Mouse (Mus musculus) brown adipose tissue, adult 24 weeks (tissue): ENCODE measurements around the gene Arl1. TPM values are rescaled to one million over a fixed set of nuclear protein-coding genes. Genes with fewer than 3 reads are reported as not detected.

Experiments
- H3K27ac ChIP-seq: fragments of 200-500 bp; replicated peaks from 2 replicates; pipeline ENCODE4 v1.5.1; 2012; ENCODE audit warnings: low read depth, mild to moderate bottlenecking, low read length
- H3K4me1 ChIP-seq: fragments of 200-500 bp; 2 replicates; pipeline ENCODE4 v1.6.1; 2012; ENCODE audit warnings: low read length, mixed read lengths; ENCODE audit not compliant: control insufficient read depth, insufficient read depth, insufficient read length
- H3K4me3 ChIP-seq: fragments of 200-500 bp; 2 replicates; pipeline ENCODE4 v1.5.1; 2012; ENCODE audit warnings: low read depth, mild to moderate bottlenecking, low read length, moderate library complexity; ENCODE audit not compliant: insufficient read depth
- polyA plus RNA-seq: library from polyadenylated mRNA; stranded (reverse); fragments of >200 nt; gene quantifications from 2 replicates; pipeline ENCODE4 v1.2.4, GENCODE M21; 2012; ENCODE audit not compliant: missing spikeins, insufficient read depth, insufficient read length

Gene Arl1
- polyA plus RNA-seq, result 95.2 and 103 TPM in 2 replicates

- peak within 1 kb of the TSS; percentile 92 for H3K4me3 ChIP-seq
- peak within 1 kb of the TSS; percentile 81 for H3K27ac ChIP-seq
- peaks cover 9% of the 10 kb centered on the region; the same call in 1 of the 2 replicates for H3K4me1 ChIP-seq
Measured at GRCm38 (mm10) chr10:88730571-88731495, at the start of gene Arl1. Gene Arl1 (plus strand): TSS chr10:88730858.

- H3K4me3 ChIP-seq, result no peak overlapping the region
- H3K27ac ChIP-seq, result no peak overlapping the region
- no peaks in the 10 kb centered on the region for H3K4me1 ChIP-seq
Measured at GRCm38 (mm10) chr10:88682904-88683563, 47.6 kb upstream of the Arl1 start.

- no peak within 1 kb of the TSS for H3K27ac ChIP-seq
- H3K4me1 ChIP-seq, result no peaks in the 10 kb centered on the region
- H3K4me3 ChIP-seq, result no peak within 1 kb of the TSS
Measured at GRCm38 (mm10) chr10:88684925-88685324, 45.7 kb upstream of the Arl1 start, which contains the start of gene Spic. Gene Spic (minus strand): TSS chr10:88685015.

- Histone ChIP-seq H3K27ac (no peak overlapping the region), H3K4me1 (no peaks in the 10 kb centered on the region), H3K4me3 (no peak overlapping the region)
Measured at GRCm38 (mm10) chr10:88700938-88701337, 29.7 kb upstream of the Arl1 start.

- H3K4me1 ChIP-seq, result no peaks in the 10 kb centered on the region
- H3K27ac ChIP-seq, result no peak overlapping the region
- no peak overlapping the region for H3K4me3 ChIP-seq
Measured at GRCm38 (mm10) chr10:88708671-88709523, 21.8 kb upstream of the Arl1 start.

GRCm38 (mm10) chr10:88712359-88712758 is 18.3 kb upstream of the Arl1 start:
- Histone ChIP-seq H3K4me1 (no peaks in the 10 kb centered on the region), H3K4me3 (no peak overlapping the region), H3K27ac (no peak overlapping the region)

GRCm38 (mm10) chr10:88714744-88715143 is 15.9 kb upstream of the Arl1 start:
- H3K4me3 ChIP-seq, result no peak overlapping the region
- H3K4me1 ChIP-seq, result no peaks in the 10 kb centered on the region
- no peak overlapping the region for H3K27ac ChIP-seq

- no peaks in the 10 kb centered on the region for H3K4me1 ChIP-seq
- H3K27ac ChIP-seq, result no peak overlapping the region
Measured at GRCm38 (mm10) chr10:88715621-88716020, 15.0 kb upstream of the Arl1 start.

GRCm38 (mm10) chr10:88716986-88717755 is 13.5 kb upstream of the Arl1 start:
- H3K27ac ChIP-seq, result no peak overlapping the region
- H3K4me1 ChIP-seq, result no peaks in the 10 kb centered on the region
- H3K4me3 ChIP-seq, result no peak overlapping the region

More at GRCm38 (mm10) chr10:88715621-88716020, 15.0 kb upstream of the Arl1 start:
- no peak overlapping the region for H3K4me3 ChIP-seq

- Histone ChIP-seq H3K27ac (no peak overlapping the region), H3K4me1 (no peaks in the 10 kb centered on the region), H3K4me3 (no peak overlapping the region)
Measured at GRCm38 (mm10) chr10:88717756-88718025, 13.0 kb upstream of the Arl1 start.

GRCm38 (mm10) chr10:88719618-88720017 is 11.0 kb upstream of the Arl1 start:
- no peak overlapping the region for H3K27ac ChIP-seq
- no peaks in the 10 kb centered on the region for H3K4me1 ChIP-seq
- H3K4me3 ChIP-seq, result no peak overlapping the region

- Histone ChIP-seq H3K27ac (no peak overlapping the region), H3K4me1 (peaks cover 2% of the 10 kb centered on the region; the same call in 1 of the 2 replicates), H3K4me3 (no peak overlapping the region)
Measured at GRCm38 (mm10) chr10:88725343-88725742, 5.3 kb upstream of the Arl1 start.

GRCm38 (mm10) chr10:88727128-88727527 is 3.5 kb upstream of the Arl1 start:
- Histone ChIP-seq H3K27ac (no peak overlapping the region), H3K4me3 (no peak overlapping the region)

GRCm38 (mm10) chr10:88728166-88728565 is 2.5 kb upstream of the Arl1 start:
- Histone ChIP-seq H3K4me3 (no peak overlapping the region), H3K27ac (no peak overlapping the region), H3K4me1 (peaks cover 9% of the 10 kb centered on the region; the same call in 1 of the 2 replicates)

More at GRCm38 (mm10) chr10:88727128-88727527, 3.5 kb upstream of the Arl1 start:
- peaks cover 5% of the 10 kb centered on the region; the same call in 1 of the 2 replicates for H3K4me1 ChIP-seq
